Mouse (Mus musculus): ENCODE data around the gene Vsx1.

GRCm38 (mm10) chr2:150737881-150738280, 48.7 kb upstream of the Vsx1 start:
- no peak for TF ChIP-seq POLR2A (IDR thresholded peaks at IDR 0.05; ENCODE audit: insufficient read length, low read depth)
- no peak for TF ChIP-seq MAX (IDR thresholded peaks at IDR 0.05; ENCODE audit: low read depth)
- no peak for TF ChIP-seq MYOG (IDR thresholded peaks at IDR 0.05; ENCODE audit: control insufficient read depth in 1 of 3, insufficient read depth in 1 of 3, insufficient read length in 2 of 3, low read depth in 2 of 3)
- TF ChIP-seq USF1 (IDR thresholded peaks at IDR 0.05; ENCODE audit: low read depth): no peak
- no peak for TF ChIP-seq CEBPB (IDR thresholded peaks at IDR 0.05; ENCODE audit: insufficient read depth, poor library complexity, severe bottlenecking)
